Mouse (Mus musculus): ENCODE measurements at regions not wholly inside any gene's neighbourhood (a gene's known extent, or its start where the extent isn't known, plus 50 kb on each side); places are given as distances from the start of the nearest gene placed in this dataset.

DNA sequence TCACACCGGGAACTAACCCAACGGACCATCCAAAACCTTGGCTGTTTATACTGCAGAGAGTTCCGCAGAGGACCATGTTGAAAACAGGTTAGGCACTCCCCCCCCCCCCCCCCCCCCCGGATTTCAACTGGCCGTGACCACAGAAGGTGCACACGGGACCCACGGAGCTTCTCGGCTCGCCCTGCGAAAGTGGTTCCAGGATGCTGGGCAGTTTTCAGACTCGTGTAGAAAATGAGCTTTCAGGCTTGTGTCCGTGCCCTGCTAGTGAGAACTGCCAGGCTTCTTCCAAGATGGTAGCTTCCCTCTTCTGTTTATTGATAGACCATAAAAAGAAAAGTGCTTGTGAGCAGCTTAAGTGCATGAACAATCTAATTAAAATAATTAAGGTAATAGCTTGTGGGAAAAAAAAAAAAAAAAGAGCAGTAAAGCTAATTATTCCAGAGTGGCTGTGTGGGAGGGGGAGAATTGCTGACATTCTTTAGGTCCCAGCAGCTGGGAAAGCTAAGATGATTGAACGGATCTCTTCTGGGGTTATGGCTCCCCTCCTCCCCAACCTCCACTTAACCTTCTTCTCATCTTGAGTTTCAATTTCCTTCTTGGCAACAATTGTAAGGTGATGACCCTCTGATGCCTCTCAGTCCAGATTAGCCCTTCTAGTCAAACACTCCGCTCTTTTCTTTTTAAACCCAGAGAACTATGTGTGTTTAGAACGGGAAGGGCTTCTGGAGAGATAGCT lies 65.3 kb upstream of the Arhgap29 start:
- ATAC-seq (ENCODE audit: insufficient read depth): no peak
- Histone ChIP-seq H3K9ac (no peak overlapping the region), H3K4me3 (ENCODE audit: low read depth, low read length) (no peak overlapping the region), H3K27me3 (ENCODE audit: insufficient read depth, low read length) (no peaks in the 10 kb centered on the region), H3K4me1 (ENCODE audit: insufficient read depth) (peaks cover 10% of the 10 kb centered on the region; the same call in 1 of the 2 replicates), H3K4me2 (peak overlapping the region; percentile 46), H3K27ac (ENCODE audit: low read depth) (no peak overlapping the region), H3K9me3 (ENCODE audit: low read depth, low read length) (no peaks in the 10 kb centered on the region), H3K36me3 (ENCODE audit: insufficient read depth) (no peaks in the 10 kb centered on the region)
- peak; percentile 48 for DNase-seq
- no peak for TF ChIP-seq CTCF (IDR thresholded peaks at IDR 0.05; ENCODE audit: low read depth)
- 31% methylated on average over 15 of the region's 15 CpGs for WGBS

DNA sequence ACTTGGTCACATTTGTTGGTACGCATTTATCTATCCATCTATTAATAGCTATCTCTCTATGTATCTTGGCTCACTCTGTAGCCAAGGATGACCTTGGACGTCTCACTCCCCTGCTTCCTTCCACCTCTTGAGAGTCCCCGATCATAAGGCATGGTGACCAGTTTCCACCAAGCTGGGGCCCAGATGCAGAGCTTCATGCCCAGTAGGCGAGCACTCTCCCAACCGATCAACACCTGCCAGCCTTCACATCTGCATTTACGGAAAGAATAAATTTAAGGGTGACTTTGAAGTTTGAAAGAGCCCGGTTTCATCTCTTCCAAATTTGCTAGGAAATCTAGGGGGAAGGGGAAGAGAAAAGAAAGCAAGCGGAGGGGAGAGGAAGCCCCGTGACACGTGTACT lies 66.0 kb upstream of the Arhgap29 start:
- Histone ChIP-seq H3K4me2 (peak overlapping the region; percentile 46), H3K27me3 (ENCODE audit: insufficient read depth, low read length) (no peaks in the 10 kb centered on the region), H3K4me3 (ENCODE audit: low read depth, low read length) (no peak overlapping the region), H3K36me3 (ENCODE audit: insufficient read depth) (no peaks in the 10 kb centered on the region), H3K9me3 (ENCODE audit: low read depth, low read length) (no peaks in the 10 kb centered on the region), H3K27ac (ENCODE audit: low read depth) (no peak overlapping the region), H3K4me1 (ENCODE audit: insufficient read depth) (peaks cover 10% of the 10 kb centered on the region; the same call in 1 of the 2 replicates), H3K9ac (no peak overlapping the region)
- no peak for TF ChIP-seq CTCF (IDR thresholded peaks at IDR 0.05; ENCODE audit: low read depth)
- WGBS: 49% methylated on average over 10 of the region's 10 CpGs
- ATAC-seq (ENCODE audit: insufficient read depth): no peak
- DNase-seq: no peak

DNA sequence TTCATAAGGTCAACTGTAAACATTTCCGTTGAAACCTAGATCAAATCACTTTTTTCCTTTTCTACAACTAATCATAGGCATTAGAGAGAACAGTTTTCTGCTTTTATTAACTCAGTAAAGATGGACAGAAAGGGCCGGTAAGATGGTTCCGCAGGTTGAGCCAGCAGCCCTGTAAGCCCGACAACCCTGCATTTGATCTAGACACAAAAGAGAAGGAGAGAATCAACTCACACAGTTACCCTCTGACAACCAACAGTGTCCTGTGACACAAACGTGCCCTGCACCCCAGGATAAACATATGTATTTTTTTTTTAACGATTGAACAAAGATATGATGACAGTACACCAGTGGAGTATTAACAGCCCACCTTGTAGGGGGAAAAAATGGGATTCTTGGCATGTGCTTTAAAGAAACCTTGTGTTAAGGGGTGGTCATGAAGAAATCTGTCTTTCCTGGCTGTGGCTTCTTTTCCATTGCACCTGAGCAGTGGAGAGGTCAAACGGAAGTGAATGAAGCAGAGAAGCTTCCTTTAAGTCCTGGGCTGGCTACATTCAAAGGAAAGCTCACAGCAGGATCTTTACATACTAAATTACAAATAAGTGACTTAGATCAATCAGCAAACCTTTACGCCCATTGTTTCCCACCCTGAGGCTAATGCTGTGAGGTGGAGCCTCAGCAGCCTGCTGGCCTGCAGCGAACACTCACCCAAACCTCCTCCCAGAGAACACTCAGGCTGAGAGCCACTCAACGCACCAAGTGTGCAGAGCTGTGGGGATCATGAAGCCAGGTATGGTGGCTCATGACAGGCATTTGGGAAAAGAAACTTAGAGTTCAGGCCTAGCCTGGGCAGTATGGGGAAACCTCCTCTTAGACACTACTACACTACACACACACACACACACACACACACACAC lies 66.8 kb upstream of the Arhgap29 start:
- peak overlapping the region; percentile 29 for H3K4me2 ChIP-seq
- ATAC-seq (ENCODE audit: insufficient read depth) (peak; percentile 52), DNase-seq (peak; percentile 41)
- no peak overlapping the region for H3K27ac ChIP-seq (ENCODE audit: low read depth)
- TF ChIP-seq CTCF (IDR thresholded peaks at IDR 0.05; ENCODE audit: low read depth): no peak
- no peak overlapping the region for H3K9ac ChIP-seq
- H3K4me1 ChIP-seq (ENCODE audit: insufficient read depth): peaks cover 10% of the 10 kb centered on the region; the same call in 1 of the 2 replicates
- no peaks in the 10 kb centered on the region for H3K27me3 ChIP-seq (ENCODE audit: insufficient read depth, low read length)
- WGBS: 22% methylated on average over 10 of the region's 10 CpGs
- H3K9me3 ChIP-seq (ENCODE audit: low read depth, low read length): no peaks in the 10 kb centered on the region
- H3K36me3 ChIP-seq (ENCODE audit: insufficient read depth): no peaks in the 10 kb centered on the region
- no peak overlapping the region for H3K4me3 ChIP-seq (ENCODE audit: low read depth, low read length)

DNA sequence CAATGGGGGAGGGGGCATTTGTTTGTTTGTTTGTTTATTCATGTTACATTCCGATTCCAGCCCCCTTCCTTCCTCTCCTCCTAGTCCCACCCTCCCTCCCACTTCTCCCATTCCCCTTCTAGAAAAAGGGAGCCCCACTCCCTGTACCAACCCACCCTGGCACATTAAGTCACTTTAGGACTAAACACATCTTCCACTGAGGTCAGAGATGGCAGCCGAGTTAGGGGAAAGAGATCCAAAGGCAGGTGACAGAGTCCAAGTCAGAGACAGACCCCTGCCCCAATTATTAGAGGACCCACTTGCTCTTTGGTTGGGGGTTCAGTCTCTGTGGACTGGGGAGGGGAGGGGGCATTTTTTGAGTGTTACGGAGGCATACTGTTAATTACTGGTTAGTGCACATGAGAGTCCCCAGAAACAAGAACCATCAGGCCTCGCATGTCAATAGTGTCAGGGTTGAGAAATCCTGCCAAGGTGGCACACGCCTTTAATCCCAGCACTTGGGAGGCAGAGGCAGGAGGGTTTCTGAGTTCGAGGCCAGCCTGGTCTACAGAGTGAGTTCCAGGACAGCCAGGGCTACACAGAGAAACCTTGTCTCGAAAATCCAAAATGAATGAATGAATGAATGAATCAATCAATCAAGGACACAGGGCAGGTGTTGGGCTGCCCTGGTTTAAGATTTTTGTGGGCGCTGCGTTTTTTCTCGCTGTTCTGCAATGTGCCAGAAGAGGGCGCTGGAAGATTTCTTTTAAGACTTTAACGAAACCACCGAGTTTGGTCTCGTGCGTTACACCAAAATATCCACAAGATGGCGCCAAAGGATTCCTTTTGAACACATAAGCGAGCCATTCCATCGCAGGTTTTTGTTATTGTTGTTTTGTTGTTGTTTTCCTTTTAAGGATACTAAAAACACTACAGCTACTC lies 67.8 kb upstream of the Arhgap29 start:
- WGBS: 18% methylated on average over 18 of the region's 18 CpGs
- H3K27me3 ChIP-seq (ENCODE audit: insufficient read depth, low read length): no peaks in the 10 kb centered on the region
- peak overlapping the region; percentile 29 for H3K4me2 ChIP-seq
- H3K4me3 ChIP-seq (ENCODE audit: low read depth, low read length): no peak overlapping the region
- peak; percentile 92 for TF ChIP-seq CTCF (IDR thresholded peaks at IDR 0.05; ENCODE audit: low read depth)
- peak; percentile 65 for ATAC-seq (ENCODE audit: insufficient read depth)
- H3K27ac ChIP-seq (ENCODE audit: low read depth): no peak overlapping the region
- H3K4me1 ChIP-seq (ENCODE audit: insufficient read depth): peaks cover 10% of the 10 kb centered on the region; the same call in 1 of the 2 replicates
- H3K9ac ChIP-seq: no peak overlapping the region
- no peaks in the 10 kb centered on the region for H3K36me3 ChIP-seq (ENCODE audit: insufficient read depth)
- H3K9me3 ChIP-seq (ENCODE audit: low read depth, low read length): no peaks in the 10 kb centered on the region
- DNase-seq: peak; percentile 99

DNA sequence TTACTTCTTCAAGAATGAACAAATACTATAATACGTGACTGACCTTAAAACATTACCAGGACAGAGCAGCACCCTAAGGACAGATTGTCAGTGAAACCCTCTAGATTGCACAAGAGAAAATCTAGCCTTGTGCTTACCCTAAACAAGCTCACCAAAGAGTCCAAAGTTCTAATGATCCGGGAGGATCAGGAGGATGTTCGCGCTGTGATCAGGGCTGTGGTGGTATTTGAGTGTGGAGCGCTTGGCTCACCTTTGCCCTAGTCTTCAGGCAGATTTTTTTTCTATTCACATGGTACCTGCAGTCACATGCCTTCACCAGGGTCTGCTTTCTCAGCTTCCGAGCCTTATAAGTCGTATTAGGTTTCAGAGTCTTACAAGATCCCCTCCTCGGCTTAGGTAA lies 65.3 kb upstream of the Abcd3 start:
- 81% methylated on average over 8 of the region's 8 CpGs for WGBS
- no peak for ATAC-seq (ENCODE audit: insufficient read depth)
- no peak for TF ChIP-seq CTCF (IDR thresholded peaks at IDR 0.05; ENCODE audit: low read depth)
- Histone ChIP-seq H3K36me3 (ENCODE audit: insufficient read depth) (no peaks in the 10 kb centered on the region), H3K9me3 (ENCODE audit: low read depth, low read length) (no peaks in the 10 kb centered on the region), H3K4me2 (no peak overlapping the region), H3K27ac (ENCODE audit: low read depth) (no peak overlapping the region), H3K9ac (no peak overlapping the region), H3K27me3 (ENCODE audit: insufficient read depth, low read length) (no peaks in the 10 kb centered on the region), H3K4me3 (ENCODE audit: low read depth, low read length) (no peak overlapping the region), H3K4me1 (ENCODE audit: insufficient read depth) (no peaks in the 10 kb centered on the region)
- no peak for DNase-seq

DNA sequence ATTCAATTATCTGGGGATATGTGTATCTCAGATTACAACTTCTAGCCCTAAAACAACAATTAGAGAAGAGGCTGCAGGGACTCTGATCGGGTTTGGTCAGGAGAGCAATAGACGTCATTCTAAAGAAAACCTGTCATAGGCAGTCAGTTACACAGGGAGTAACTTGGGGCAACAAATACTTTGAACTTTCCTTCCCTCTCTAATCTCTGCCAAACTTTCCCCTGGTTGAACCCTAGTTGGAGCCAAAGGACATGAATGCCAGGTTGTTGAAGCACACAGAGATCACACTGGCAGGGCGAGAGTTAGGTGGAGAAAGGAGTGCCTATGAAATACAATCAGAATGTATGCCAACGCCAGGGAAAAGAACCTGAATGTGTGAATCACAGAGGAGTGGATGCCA lies 60.0 kb upstream of the Abcd3 start:
- ATAC-seq (ENCODE audit: insufficient read depth): no peak
- no peaks in the 10 kb centered on the region for H3K9me3 ChIP-seq (ENCODE audit: low read depth, low read length)
- WGBS: 71% methylated on average over 4 of the region's 4 CpGs
- no peaks in the 10 kb centered on the region for H3K27me3 ChIP-seq (ENCODE audit: insufficient read depth, low read length)
- H3K27ac ChIP-seq (ENCODE audit: low read depth): no peak overlapping the region
- no peaks in the 10 kb centered on the region for H3K4me1 ChIP-seq (ENCODE audit: insufficient read depth)
- H3K4me2 ChIP-seq: no peak overlapping the region
- H3K9ac ChIP-seq: no peak overlapping the region
- H3K4me3 ChIP-seq (ENCODE audit: low read depth, low read length): no peak overlapping the region
- TF ChIP-seq CTCF (IDR thresholded peaks at IDR 0.05; ENCODE audit: low read depth): no peak
- DNase-seq: no peak
- no peaks in the 10 kb centered on the region for H3K36me3 ChIP-seq (ENCODE audit: insufficient read depth)

Measured in lung, embryonic 14.5 days (tissue).